20 mouse cellular contexts compared by ENCODE assay signal in genomic region chr4:58320293-58320692, GRCm38 (mm10). TPM values are rescaled to one million over a fixed set of nuclear protein-coding genes. Genes with fewer than 3 reads are reported as not detected.
"Had no signal": no experiment of that assay in that cellular context is flagged by ENCODE, and none has a peak within 500 bp of the region (broad histone marks: within the 10 kb centered on the region; RNA-seq: fewer than 3 reads in every experiment).

No protein-coding gene starts in this region.

- H3K36me3 ChIP-seq: limb, embryonic 10.5 days; limb, embryonic 13.5 days; midbrain, embryonic 12.5 days; midbrain, embryonic 15.5 days; neural tube, embryonic 12.5 days; neural tube, embryonic 15.5 days had no signal

- H3K4me3 ChIP-seq: limb, embryonic 10.5 days; limb, embryonic 13.5 days; midbrain, embryonic 12.5 days; midbrain, embryonic 15.5 days; neural tube, embryonic 12.5 days; neural tube, embryonic 15.5 days had no signal

- DNase-seq: kidney, adult 18-20 months; liver, postnatal 0 days; lung, embryonic 14.5 days; right cerebral cortex, adult 18-20 months; right cerebral cortex, postnatal 14 days; right cerebral cortex, postnatal 4 days; thymus, postnatal 25 days had no signal

- H3K27me3 ChIP-seq: limb, embryonic 13.5 days; midbrain, embryonic 12.5 days; midbrain, embryonic 15.5 days; neural tube, embryonic 12.5 days; neural tube, embryonic 15.5 days had no signal

- H3K27ac ChIP-seq: limb, embryonic 10.5 days; limb, embryonic 13.5 days; liver, embryonic 14.5 days; macrophage; midbrain, embryonic 12.5 days; midbrain, embryonic 15.5 days; neural tube, embryonic 12.5 days; neural tube, embryonic 15.5 days; stomach, postnatal 0 days had no signal

- H3K4me1 ChIP-seq: limb, embryonic 10.5 days; limb, embryonic 13.5 days; midbrain, embryonic 12.5 days; midbrain, embryonic 15.5 days; neural tube, embryonic 12.5 days; neural tube, embryonic 15.5 days had no signal

- H3K9ac ChIP-seq: limb, embryonic 13.5 days; liver, embryonic 14.5 days; liver, postnatal 0 days; lung, embryonic 14.5 days; midbrain, embryonic 12.5 days; midbrain, embryonic 15.5 days; neural tube, embryonic 12.5 days; neural tube, embryonic 15.5 days had no signal

RNA-seq across cellular contexts. Expression of gene Musk, which starts 34.5 kb away (rescaled TPM):
- total RNA-seq: megakaryocyte, adult 5-6 weeks had no signal
- polyA plus RNA-seq: inflammation-experienced regulatory T-cells, adult 6 months; liver, embryonic 11.5 days; liver, embryonic 14.5 days; lung, embryonic 14.5 days; lung, postnatal 0 days; macrophage; midbrain, embryonic 12.5 days; midbrain, embryonic 15.5 days had no signal
